Mouse (Mus musculus) left cerebral cortex, postnatal 14 days (tissue): ENCODE results near the gene Sft2d1. TPM values are rescaled to one million over a fixed set of nuclear protein-coding genes. Genes with fewer than 3 reads are reported as not detected.
A peak's percentile ranks its signal among the peaks of the same experiment; 100 is the strongest.
"Not testable (repeated sequence)": the region's sequence is repeated elsewhere in the genome, so short reads cannot be mapped to it uniquely, and the experiment has no call there.

Experiments used
- DNase-seq, 2 experiments: peaks; one replicate each; pipeline ENCODE4 v3.0.0; 2021 to 2022; ENCODE audit warnings: low spot score in 2 of 2, mixed read lengths in 1 of 2
- intact Hi-C: fragments of 180-260 bp; cut with DNase I; formaldehyde crosslinking; loops from one replicate; pipeline ENCODE4 v1.15.1; 2025
- total RNA-seq, 2 experiments: library from RNA; stranded (reverse); gene quantifications; 2 replicates each; pipeline ENCODE4 v1.2.3; 2021

Gene Sft2d1
- total RNA-seq, 2 experiments from 2014 or later, result 58.0 to 62.1 TPM

- intact Hi-C loops, result no loop called here
Measured at GRCm38 (mm10) chr17:8298281-8298680, 12.6 kb upstream of the Sft2d1 start.

GRCm38 (mm10) chr17:8299524-8299923 is 11.4 kb upstream of the Sft2d1 start:
- no peak for DNase-seq
- intact Hi-C loops, result no loop called here

More at GRCm38 (mm10) chr17:8298281-8298680, 12.6 kb upstream of the Sft2d1 start:
- DNase-seq, result no peak

GRCm38 (mm10) chr17:8301515-8301914 is 9.4 kb upstream of the Sft2d1 start:
- intact Hi-C loops, result no loop called here
- no peak for DNase-seq

GRCm38 (mm10) chr17:8302772-8303438 is 8.0 kb upstream of the Sft2d1 start:
- intact Hi-C loops, result no loop called here

GRCm38 (mm10) chr17:8303671-8304070 is 7.2 kb upstream of the Sft2d1 start:
- intact Hi-C loops, result no loop called here
- DNase-seq, result no peak

More at GRCm38 (mm10) chr17:8302772-8303438, 8.0 kb upstream of the Sft2d1 start:
- DNase-seq, result no peak

- intact Hi-C loops, result no loop called here
- DNase-seq, result peak in 1 of 2 experiments; percentile 25
Measured at GRCm38 (mm10) chr17:8305801-8306200, 5.1 kb upstream of the Sft2d1 start.

GRCm38 (mm10) chr17:8311751-8312150 is 849 bp downstream of the Sft2d1 start:
- no peak for DNase-seq
- intact Hi-C loops, result loop anchor here (2.0 kb wide), 1 partner anchor 61 kb away; no protein-coding TSS in a partner anchor

GRCm38 (mm10) chr17:8313976-8314375 is 3.1 kb downstream of the Sft2d1 start:
- intact Hi-C loops, result no loop called here
- DNase-seq, result no peak

GRCm38 (mm10) chr17:8316251-8316650 is 5.3 kb downstream of the Sft2d1 start:
- intact Hi-C loops, result no loop called here
- no peak for DNase-seq

- intact Hi-C loops, DNase-seq: not testable (repeated sequence)
Measured at GRCm38 (mm10) chr17:8326877-8327276, 16.0 kb downstream of the Sft2d1 start.

GRCm38 (mm10) chr17:8328511-8329174 is 17.7 kb downstream of the Sft2d1 start:
- DNase-seq, result no peak
- intact Hi-C loops, result no loop called here

GRCm38 (mm10) chr17:8330602-8331001 is 19.7 kb downstream of the Sft2d1 start:
- intact Hi-C loops, result no loop called here
- no peak for DNase-seq

GRCm38 (mm10) chr17:8337159-8337558 is 26.3 kb downstream of the Sft2d1 start, which contains the start of gene Prr18:
TSS of gene Prr18 (plus strand) at chr17:8337459.
- intact Hi-C loops, DNase-seq: not testable (repeated sequence)

GRCm38 (mm10) chr17:8339666-8340374 is 28.9 kb downstream of the Sft2d1 start:
- peak in 1 of 2 experiments; percentile 75 for DNase-seq
- intact Hi-C loops, result no loop called here

GRCm38 (mm10) chr17:8340407-8341359 is 29.8 kb downstream of the Sft2d1 start:
- intact Hi-C loops, result no loop called here
- peak; percentile 53 to 58 for DNase-seq

- intact Hi-C loops, result no loop called here
- DNase-seq, result no peak
Measured at GRCm38 (mm10) chr17:8341360-8341963, 30.6 kb downstream of the Sft2d1 start.

GRCm38 (mm10) chr17:8342706-8343105 is 31.8 kb downstream of the Sft2d1 start:
- no peak for DNase-seq
- intact Hi-C loops, result no loop called here

GRCm38 (mm10) chr17:8343416-8343815 is 32.5 kb downstream of the Sft2d1 start:
- no peak for DNase-seq
- intact Hi-C loops, result no loop called here
